In the genomic region with DNA sequence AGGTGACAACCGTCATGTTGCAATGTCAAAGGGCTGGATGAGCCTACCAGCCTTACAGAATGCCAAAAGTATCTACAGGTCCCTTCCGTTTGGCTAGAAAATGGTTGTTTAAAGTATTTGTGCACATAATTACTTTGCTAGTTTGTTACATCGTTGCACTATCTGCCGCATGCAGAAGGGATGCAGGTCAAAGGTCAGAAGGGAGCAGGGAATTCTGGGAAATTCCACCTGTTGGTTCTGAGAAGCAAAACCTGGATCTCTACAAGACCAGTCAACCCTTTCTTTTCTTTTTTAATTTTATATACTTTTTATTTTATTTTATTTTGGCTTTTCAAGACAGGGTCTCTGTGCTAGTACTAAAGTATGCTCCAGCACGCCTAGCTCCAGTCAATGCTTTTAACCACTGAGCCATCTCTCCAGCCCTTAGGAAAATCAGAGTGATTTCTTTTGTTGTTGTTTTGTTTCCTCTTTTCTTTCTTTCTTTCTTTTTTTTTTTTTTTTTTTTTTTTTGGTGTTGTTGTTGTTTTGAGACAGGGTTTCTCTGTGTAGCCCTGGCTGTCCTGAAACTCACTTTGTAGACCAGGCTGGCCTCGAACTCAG, we compare ENCODE assay signal across 9 mouse cellular contexts. TPM values are rescaled to one million over a fixed set of nuclear protein-coding genes. Genes with fewer than 3 reads are reported as not detected.
DNase-seq lines count a peak whose midpoint lies in the region; ATAC-seq and TF ChIP-seq lines count a peak whose summit lies in the region.
"Had no signal": no experiment of that assay in that cellular context is flagged by ENCODE, and none has a peak within 500 bp of the region (broad histone marks: within the 10 kb centered on the region; RNA-seq: fewer than 3 reads in every experiment).

No protein-coding gene starts in this region.

- no peak for TF ChIP-seq CTCF in bone marrow, adult 2 months (IDR thresholded peaks at IDR 0.05; ENCODE audit: control insufficient read depth, insufficient read depth, low read length)

- H3K27me3 ChIP-seq in heart, embryonic 15.5 days: no peaks in the 10 kb centered on the region
- no peaks in the 10 kb centered on the region for H3K27me3 ChIP-seq in hindbrain, embryonic 11.5 days (ENCODE audit: control insufficient read depth, insufficient read depth, low read length)
- no peaks in the 10 kb centered on the region for H3K27me3 ChIP-seq in midbrain, embryonic 12.5 days
- H3K27me3 ChIP-seq: Patski had no signal

- ATAC-seq in heart, embryonic 15.5 days (replicated peaks; ENCODE audit: insufficient number of reproducible peaks, insufficient read depth, low FRiP score, low read depth): no peak
- ATAC-seq in hindbrain, embryonic 11.5 days (ENCODE audit: low FRiP score): no peak
- ATAC-seq in midbrain, embryonic 12.5 days (ENCODE audit: low FRiP score, low read depth): no peak

- WGBS in heart, embryonic 15.5 days: 88% methylated on average over 6 of the region's 6 CpGs
- WGBS in bone marrow, adult 2 months: 85% methylated on average over 6 of the region's 6 CpGs
- WGBS in hindbrain, embryonic 11.5 days: 87% methylated on average over 6 of the region's 6 CpGs
- WGBS in midbrain, embryonic 12.5 days: 91% methylated on average over 6 of the region's 6 CpGs

- H3K4me1 ChIP-seq in heart, embryonic 15.5 days (replicated peaks): peaks cover 21% of the 10 kb centered on the region
- H3K4me1 ChIP-seq in bone marrow, adult 2 months (ENCODE audit: control insufficient read depth, insufficient read depth, low read length): peaks cover 9% of the 10 kb centered on the region; the same call in 1 of the 2 replicates
- H3K4me1 ChIP-seq in hindbrain, embryonic 11.5 days (replicated peaks; ENCODE audit: control insufficient read depth, insufficient read depth, low read length): peaks cover 12% of the 10 kb centered on the region; the same call in 1 of the 2 replicates
- peaks cover 23% of the 10 kb centered on the region for H3K4me1 ChIP-seq in midbrain, embryonic 12.5 days

- H3K4me3 ChIP-seq in heart, embryonic 15.5 days: peak overlapping the region; percentile 90; the same call in 1 of the 2 replicates
- no peak overlapping the region for H3K4me3 ChIP-seq in bone marrow, adult 2 months (replicated peaks; ENCODE audit: control insufficient read depth, low read depth, low read length)
- H3K4me3 ChIP-seq in hindbrain, embryonic 11.5 days (ENCODE audit: low read depth, low read length): no peak overlapping the region; the same call in 1 of the 2 replicates
- 0 out of 2 replicates have a peak overlapping the region, but pooled peaks have one; percentile 96 for H3K4me3 ChIP-seq in midbrain, embryonic 12.5 days

- no peak for DNase-seq in heart, adult 18-20 months
- no peak for DNase-seq in hindbrain, embryonic 11.5 days (ENCODE audit: low spot score)
- DNase-seq in ovary, adult 18-20 months (ENCODE audit: low spot score): no peak
- DNase-seq in thymus, postnatal 36 days: no peak
- DNase-seq in kidney, postnatal 4 days: no peak

- TF ChIP-seq POLR2A in bone marrow, adult 2 months (IDR thresholded peaks at IDR 0.05; ENCODE audit: borderline replicate concordance, control insufficient read depth, low read depth, low read length): no peak

- peak overlapping the region; percentile 99 for H3K27ac ChIP-seq in heart, embryonic 15.5 days
- H3K27ac ChIP-seq in bone marrow, adult 2 months (ENCODE audit: control insufficient read depth, insufficient read depth, low read depth, low read length, poor library complexity): peak overlapping the region; percentile 91
- peak overlapping the region; percentile 96 for H3K27ac ChIP-seq in hindbrain, embryonic 11.5 days (ENCODE audit: low read depth, low read length)
- H3K27ac ChIP-seq in midbrain, embryonic 12.5 days (replicated peaks): peak overlapping the region; percentile 94

- peak overlapping the region; percentile 86 for H3K4me2 ChIP-seq in heart, embryonic 15.5 days
- no peak overlapping the region for H3K4me2 ChIP-seq in hindbrain, embryonic 11.5 days (replicated peaks; ENCODE audit: low read depth, low read length)
- no peak overlapping the region for H3K4me2 ChIP-seq in midbrain, embryonic 12.5 days (replicated peaks)

- H3K36me3 ChIP-seq in heart, embryonic 15.5 days: no peaks in the 10 kb centered on the region
- peaks cover 3% of the 10 kb centered on the region; the same call in 1 of the 2 replicates for H3K36me3 ChIP-seq in hindbrain, embryonic 11.5 days (ENCODE audit: control insufficient read depth, insufficient read depth, low read length)
- peaks cover 16% of the 10 kb centered on the region; the same call in 1 of the 2 replicates for H3K36me3 ChIP-seq in midbrain, embryonic 12.5 days

- H3K9me3 ChIP-seq in heart, embryonic 15.5 days (replicated peaks): no peaks in the 10 kb centered on the region
- H3K9me3 ChIP-seq in hindbrain, embryonic 11.5 days (ENCODE audit: control insufficient read depth, low read length): no peaks in the 10 kb centered on the region
- no peaks in the 10 kb centered on the region for H3K9me3 ChIP-seq in midbrain, embryonic 12.5 days

- H3K9ac ChIP-seq in heart, embryonic 15.5 days: no peak overlapping the region; the same call in 1 of the 2 replicates
- peak overlapping the region; percentile 99 for H3K9ac ChIP-seq in hindbrain, embryonic 11.5 days (ENCODE audit: low read depth, low read length)
- H3K9ac ChIP-seq in midbrain, embryonic 12.5 days (replicated peaks): no peak overlapping the region

RNA-seq across cellular contexts. Expression of a gene that starts 0.6 kb away (rescaled TPM):
- polyA plus RNA-seq in heart, embryonic 15.5 days (2015; fragmentation: Nextera tagmentation; extraction: Ambion mirVana): 6.6 and 8.2 TPM in 2 replicates
- 10 to 100 TPM; 33.8 to 37.0 TPM for total RNA-seq in heart, adult 18-20 months (2021)
- polyA plus RNA-seq in bone marrow, adult 2 months (2011; ENCODE audit: insufficient read depth, insufficient read length, low replicate concordance, missing spikeins): 24.8 and 42.3 TPM in 2 replicates
- 17.7 and 19.3 TPM in 2 replicates for polyA plus RNA-seq in hindbrain, embryonic 11.5 days (2014; fragmentation: Nextera tagmentation; extraction: Ambion mirVana)
- 22.6 and 25.2 TPM in 2 replicates for polyA plus RNA-seq in midbrain, embryonic 12.5 days (2016; fragmentation: Nextera tagmentation; extraction: Ambion mirVana)

RNA-seq across cellular contexts. Expression of a gene that starts 27.0 kb away (rescaled TPM):
- polyA plus RNA-seq in heart, embryonic 15.5 days (2015; fragmentation: Nextera tagmentation; extraction: Ambion mirVana): 3,680 and 4,098 TPM in 2 replicates
- 100 to 1,000 TPM; 304 to 366 TPM for total RNA-seq in heart, adult 18-20 months (2021)
- 659 and 720 TPM in 2 replicates for polyA plus RNA-seq in bone marrow, adult 2 months (2011; ENCODE audit: insufficient read depth, insufficient read length, low replicate concordance, missing spikeins)
- polyA plus RNA-seq in hindbrain, embryonic 11.5 days (2014; fragmentation: Nextera tagmentation; extraction: Ambion mirVana): 5,018 and 5,123 TPM in 2 replicates
- polyA plus RNA-seq in midbrain, embryonic 12.5 days (2016; fragmentation: Nextera tagmentation; extraction: Ambion mirVana): 4,523 and 4,594 TPM in 2 replicates

RNA-seq across cellular contexts. Expression of a gene that starts 56.0 kb away (rescaled TPM):
- polyA plus RNA-seq in heart, embryonic 15.5 days (2015; fragmentation: Nextera tagmentation; extraction: Ambion mirVana): 318 and 327 TPM in 2 replicates
- 10 to 100 TPM; 71.4 to 86.8 TPM for total RNA-seq in heart, adult 18-20 months (2021)
- polyA plus RNA-seq in bone marrow, adult 2 months (2011; ENCODE audit: insufficient read depth, insufficient read length, low replicate concordance, missing spikeins): 139 and 217 TPM in 2 replicates
- 784 and 787 TPM in 2 replicates for polyA plus RNA-seq in hindbrain, embryonic 11.5 days (2014; fragmentation: Nextera tagmentation; extraction: Ambion mirVana)
- 831 and 843 TPM in 2 replicates for polyA plus RNA-seq in midbrain, embryonic 12.5 days (2016; fragmentation: Nextera tagmentation; extraction: Ambion mirVana)

Comparison
In these comparisons a context has a peak if more than half of its experiments do, and no peak if none do; other contexts are left out.
1. H3K4me3 ChIP-seq: peak in heart, embryonic 15.5 days (single experiment) and midbrain, embryonic 12.5 days (single experiment); none in bone marrow, adult 2 months (single experiment) and hindbrain, embryonic 11.5 days (single experiment).
2. Peak in every context shown above with its lines, with median percentiles within 50 percentile points of each other: H3K27ac ChIP-seq.